Mouse (Mus musculus): ENCODE measurements around the gene Dhrs3. TPM values are rescaled to one million over a fixed set of nuclear protein-coding genes. Genes with fewer than 3 reads are reported as not detected.

The Dhrs3 gene
- polyA plus RNA-seq, 1 experiment from 2014 or later, result 7.7 TPM

GRCm38 (mm10) chr4:144903932-144904331, 11.3 kb downstream of the Dhrs3 start:
- Histone ChIP-seq H3K4me1 (no peaks in the 10 kb centered on the region), H3K36me3 (replicated peaks) (no peaks in the 10 kb centered on the region), H3K27me3 (no peaks in the 10 kb centered on the region), H3K27ac (no peak overlapping the region), H3K4me3 (replicated peaks) (no peak overlapping the region), H3K9ac (no peak overlapping the region), H3K4me2 (no peak overlapping the region), H3K9me3 (no peaks in the 10 kb centered on the region)
- ATAC-seq (ENCODE audit: low FRiP score), result no peak
- 74% methylated on average over 3 of the region's 3 CpGs for WGBS

GRCm38 (mm10) chr4:144905128-144905527, 12.5 kb downstream of the Dhrs3 start:
- no peak overlapping the region for H3K4me3 ChIP-seq (replicated peaks)
- H3K9ac ChIP-seq, result no peak overlapping the region
- H3K4me1 ChIP-seq, result no peaks in the 10 kb centered on the region
- no peak for ATAC-seq (ENCODE audit: low FRiP score)
- no peaks in the 10 kb centered on the region for H3K36me3 ChIP-seq (replicated peaks)
- H3K27me3 ChIP-seq, result no peaks in the 10 kb centered on the region
- no peak overlapping the region for H3K4me2 ChIP-seq
- H3K27ac ChIP-seq, result no peak overlapping the region
- WGBS, result 79% methylated on average over 5 of the region's 5 CpGs
- no peaks in the 10 kb centered on the region for H3K9me3 ChIP-seq

- H3K4me3 ChIP-seq (replicated peaks), result no peak overlapping the region
- H3K9ac ChIP-seq, result no peak overlapping the region
- no peak overlapping the region for H3K4me2 ChIP-seq
- 83% methylated on average over 8 of the region's 8 CpGs for WGBS
- H3K27me3 ChIP-seq, result no peaks in the 10 kb centered on the region
- no peaks in the 10 kb centered on the region for H3K4me1 ChIP-seq
- H3K36me3 ChIP-seq (replicated peaks), result no peaks in the 10 kb centered on the region
- no peak overlapping the region for H3K27ac ChIP-seq
- no peaks in the 10 kb centered on the region for H3K9me3 ChIP-seq
- no peak for ATAC-seq (ENCODE audit: low FRiP score)
Observed at GRCm38 (mm10) chr4:144906001-144906889, 13.6 kb downstream of the Dhrs3 start.

GRCm38 (mm10) chr4:144906978-144907703, 14.5 kb downstream of the Dhrs3 start:
- H3K9ac ChIP-seq, result no peak overlapping the region
- no peaks in the 10 kb centered on the region for H3K36me3 ChIP-seq (replicated peaks)
- no peak overlapping the region for H3K4me2 ChIP-seq
- no peak overlapping the region for H3K27ac ChIP-seq
- H3K9me3 ChIP-seq, result no peaks in the 10 kb centered on the region
- WGBS, result 70% methylated on average over 4 of the region's 4 CpGs
- H3K27me3 ChIP-seq, result no peaks in the 10 kb centered on the region
- no peak overlapping the region for H3K4me3 ChIP-seq (replicated peaks)
- ATAC-seq (ENCODE audit: low FRiP score), result no peak
- no peaks in the 10 kb centered on the region for H3K4me1 ChIP-seq

- no peak for ATAC-seq (ENCODE audit: low FRiP score)
- Histone ChIP-seq H3K4me1 (no peaks in the 10 kb centered on the region), H3K36me3 (replicated peaks) (no peaks in the 10 kb centered on the region), H3K27ac (no peak overlapping the region), H3K9ac (no peak overlapping the region), H3K9me3 (no peaks in the 10 kb centered on the region), H3K27me3 (no peaks in the 10 kb centered on the region), H3K4me2 (no peak overlapping the region), H3K4me3 (replicated peaks) (no peak overlapping the region)
Observed at GRCm38 (mm10) chr4:144908825-144909224, 16.2 kb downstream of the Dhrs3 start.

- H3K4me1 ChIP-seq, result no peaks in the 10 kb centered on the region
- H3K27ac ChIP-seq, result no peak overlapping the region
- H3K27me3 ChIP-seq, result no peaks in the 10 kb centered on the region
- no peaks in the 10 kb centered on the region for H3K9me3 ChIP-seq
- no peaks in the 10 kb centered on the region for H3K36me3 ChIP-seq (replicated peaks)
- no peak overlapping the region for H3K4me3 ChIP-seq (replicated peaks)
- no peak overlapping the region for H3K4me2 ChIP-seq
- H3K9ac ChIP-seq, result no peak overlapping the region
- 75% methylated on average over 3 of the region's 3 CpGs for WGBS
- no peak for ATAC-seq (ENCODE audit: low FRiP score)
Observed at GRCm38 (mm10) chr4:144910281-144910680, 17.7 kb downstream of the Dhrs3 start.

GRCm38 (mm10) chr4:144913298-144914152, 20.9 kb downstream of the Dhrs3 start:
- no peak overlapping the region for H3K27ac ChIP-seq
- no peaks in the 10 kb centered on the region for H3K9me3 ChIP-seq
- no peak overlapping the region for H3K4me2 ChIP-seq
- no peaks in the 10 kb centered on the region for H3K36me3 ChIP-seq (replicated peaks)
- no peaks in the 10 kb centered on the region for H3K27me3 ChIP-seq
- H3K4me1 ChIP-seq, result no peaks in the 10 kb centered on the region
- H3K9ac ChIP-seq, result no peak overlapping the region
- 86% methylated on average over 6 of the region's 6 CpGs for WGBS
- no peak overlapping the region for H3K4me3 ChIP-seq (replicated peaks)
- ATAC-seq (ENCODE audit: low FRiP score), result no peak

GRCm38 (mm10) chr4:144916520-144916919, 23.9 kb downstream of the Dhrs3 start:
- H3K4me3 ChIP-seq (replicated peaks), result no peak overlapping the region
- 89% methylated on average over 6 of the region's 6 CpGs for WGBS
- H3K9ac ChIP-seq, result no peak overlapping the region
- no peaks in the 10 kb centered on the region for H3K36me3 ChIP-seq (replicated peaks)
- ATAC-seq (ENCODE audit: low FRiP score), result no peak
- H3K27me3 ChIP-seq, result no peaks in the 10 kb centered on the region
- no peak overlapping the region for H3K27ac ChIP-seq
- no peaks in the 10 kb centered on the region for H3K9me3 ChIP-seq
- no peaks in the 10 kb centered on the region for H3K4me1 ChIP-seq
- H3K4me2 ChIP-seq, result no peak overlapping the region

GRCm38 (mm10) chr4:144917101-144917500, 24.5 kb downstream of the Dhrs3 start:
- Histone ChIP-seq H3K36me3 (replicated peaks) (no peaks in the 10 kb centered on the region), H3K27ac (no peak overlapping the region), H3K9ac (no peak overlapping the region), H3K9me3 (no peaks in the 10 kb centered on the region), H3K4me1 (no peaks in the 10 kb centered on the region), H3K27me3 (no peaks in the 10 kb centered on the region), H3K4me2 (no peak overlapping the region), H3K4me3 (replicated peaks) (no peak overlapping the region)
- ATAC-seq (ENCODE audit: low FRiP score), result no peak
- 68% methylated on average over 4 of the region's 4 CpGs for WGBS

GRCm38 (mm10) chr4:144918501-144918900, 25.9 kb downstream of the Dhrs3 start:
- Histone ChIP-seq H3K4me2 (no peak overlapping the region), H3K9me3 (no peaks in the 10 kb centered on the region), H3K9ac (no peak overlapping the region), H3K4me3 (replicated peaks) (no peak overlapping the region), H3K27ac (no peak overlapping the region), H3K4me1 (no peaks in the 10 kb centered on the region), H3K36me3 (replicated peaks) (no peaks in the 10 kb centered on the region), H3K27me3 (no peaks in the 10 kb centered on the region)
- ATAC-seq (ENCODE audit: low FRiP score), result no peak
- WGBS, result 93% methylated on average over 10 of the region's 10 CpGs

GRCm38 (mm10) chr4:144928693-144929436, 36.2 kb downstream of the Dhrs3 start:
- H3K4me1 ChIP-seq, result no peaks in the 10 kb centered on the region
- H3K9me3 ChIP-seq, result no peaks in the 10 kb centered on the region
- WGBS, result 85% methylated on average over 5 of the region's 5 CpGs
- no peaks in the 10 kb centered on the region for H3K27me3 ChIP-seq
- no peak overlapping the region for H3K4me2 ChIP-seq
- H3K27ac ChIP-seq, result no peak overlapping the region
- no peaks in the 10 kb centered on the region for H3K36me3 ChIP-seq (replicated peaks)
- H3K4me3 ChIP-seq (replicated peaks), result no peak overlapping the region
- no peak overlapping the region for H3K9ac ChIP-seq
- ATAC-seq (ENCODE audit: low FRiP score), result no peak

- H3K4me2 ChIP-seq, result no peak overlapping the region
- H3K27ac ChIP-seq, result no peak overlapping the region
- no peak overlapping the region for H3K4me3 ChIP-seq (replicated peaks)
- ATAC-seq (ENCODE audit: low FRiP score), result no peak
- 96% methylated on average over 1 of the region's 1 CpGs for WGBS
- no peaks in the 10 kb centered on the region for H3K36me3 ChIP-seq (replicated peaks)
- no peak overlapping the region for H3K9ac ChIP-seq
- no peaks in the 10 kb centered on the region for H3K27me3 ChIP-seq
- H3K9me3 ChIP-seq, result no peaks in the 10 kb centered on the region
- no peaks in the 10 kb centered on the region for H3K4me1 ChIP-seq
Observed at GRCm38 (mm10) chr4:144929811-144930221, 37.2 kb downstream of the Dhrs3 start.

All from forebrain, embryonic 12.5 days (tissue).